ENCODE assay signal across 22 mouse cellular contexts in genomic region chr11:69594853-69595252, GRCm38 (mm10). TPM values are rescaled to one million over a fixed set of nuclear protein-coding genes. Genes with fewer than 3 reads are reported as not detected.
"Had no signal": no experiment of that assay in that cellular context is flagged by ENCODE, and none has a peak within 500 bp of the region (broad histone marks: within the 10 kb centered on the region; RNA-seq: fewer than 3 reads in every experiment).

No protein-coding gene starts in this region.

- H3K4me3 ChIP-seq: lung, embryonic 15.5 days; megakaryocyte, embryonic 14.5 days; neural tube, embryonic 12.5 days; stomach, embryonic 15.5 days had no signal

- DNase-seq: lung, adult 2 months; lung, postnatal 14 days; lung, postnatal 36 days; midbrain, embryonic 14.5 days; right cerebral cortex, postnatal 14 days; thymus, adult 2 months; thymus, postnatal 25 days; thymus, postnatal 4 days had no signal

- H3K9me3 ChIP-seq: lung, embryonic 15.5 days; megakaryocyte, embryonic 14.5 days; neural tube, embryonic 12.5 days; stomach, embryonic 15.5 days had no signal

- H3K9ac ChIP-seq: lung, embryonic 15.5 days; neural tube, embryonic 12.5 days; stomach, embryonic 15.5 days had no signal

- H3K27ac ChIP-seq: lung, embryonic 15.5 days; macrophage; neural tube, embryonic 12.5 days; stomach, embryonic 15.5 days; stomach, postnatal 0 days had no signal

- H3K27me3 ChIP-seq: lung, embryonic 15.5 days; megakaryocyte, embryonic 14.5 days; neural tube, embryonic 12.5 days; stomach, embryonic 15.5 days had no signal

- H3K4me2 ChIP-seq: lung, embryonic 15.5 days; midbrain, embryonic 11.5 days; neural tube, embryonic 12.5 days; stomach, embryonic 15.5 days had no signal

- ATAC-seq: lung, postnatal 0 days; midbrain, embryonic 16.5 days had no signal

RNA-seq across cellular contexts. Expression of gene Atp1b2, which starts 10.9 kb away (rescaled TPM):
- total RNA-seq: neutrophil, adult 5-6 weeks had no signal
- polyA plus RNA-seq: macrophage had no signal

RNA-seq across cellular contexts. Expression of gene Shbg, which starts 22.9 kb away (rescaled TPM):
- total RNA-seq: megakaryocyte progenitor cell, adult 5-6 weeks; neutrophil, adult 5-6 weeks had no signal
- polyA plus RNA-seq: lung, adult 2 months; lung, embryonic 15.5 days; lung, postnatal 0 days; macrophage; midbrain, embryonic 11.5 days; midbrain, embryonic 14.5 days; midbrain, embryonic 16.5 days; neural tube, embryonic 12.5 days; neural tube, embryonic 14.5 days; spleen, adult 2 months; stomach, postnatal 0 days; thymus, adult 2 months; urinary bladder, adult 2 months had no signal

RNA-seq across cellular contexts. Expression of gene Sat2, which starts 27.0 kb away (rescaled TPM):
- total RNA-seq: neutrophil, adult 5-6 weeks had no signal
